Mouse (Mus musculus): ENCODE measurements at regions not wholly inside any gene's neighbourhood (a gene's known extent, or its start where the extent isn't known, plus 50 kb on each side); places are given as distances from the start of the nearest gene placed in this dataset.

DNA sequence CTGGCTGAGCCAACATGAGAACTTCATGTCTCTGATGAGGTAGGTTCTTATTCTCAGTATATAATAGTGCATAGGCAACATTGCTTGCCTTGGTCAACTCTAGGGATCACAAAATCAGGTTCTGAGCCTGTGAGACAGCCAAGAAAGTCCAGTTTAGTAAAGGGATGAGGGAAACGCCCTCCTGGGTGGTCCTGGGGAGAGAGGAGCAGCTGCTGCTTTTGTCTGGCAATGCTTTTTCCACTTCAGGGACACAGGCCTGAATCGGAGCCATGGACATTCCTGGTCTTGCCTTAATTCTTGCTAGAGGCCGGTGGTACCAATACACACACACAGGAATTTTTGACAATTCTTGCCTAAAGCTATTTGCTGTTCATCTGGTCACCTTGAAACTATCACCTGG is 169.8 kb downstream of the Plpp3 start:
- no peak for DNase-seq (ENCODE audit: low spot score in 2 of 2)

GRCm38 (mm10) chr4:105327711-105328471 is 170.7 kb downstream of the Plpp3 start:
- no peak for DNase-seq (ENCODE audit: low spot score in 2 of 2)

GRCm38 (mm10) chr4:105328776-105329175 is 171.6 kb downstream of the Plpp3 start:
- peak; percentile 72 to 84 for DNase-seq (ENCODE audit: low spot score in 2 of 2)

DNA sequence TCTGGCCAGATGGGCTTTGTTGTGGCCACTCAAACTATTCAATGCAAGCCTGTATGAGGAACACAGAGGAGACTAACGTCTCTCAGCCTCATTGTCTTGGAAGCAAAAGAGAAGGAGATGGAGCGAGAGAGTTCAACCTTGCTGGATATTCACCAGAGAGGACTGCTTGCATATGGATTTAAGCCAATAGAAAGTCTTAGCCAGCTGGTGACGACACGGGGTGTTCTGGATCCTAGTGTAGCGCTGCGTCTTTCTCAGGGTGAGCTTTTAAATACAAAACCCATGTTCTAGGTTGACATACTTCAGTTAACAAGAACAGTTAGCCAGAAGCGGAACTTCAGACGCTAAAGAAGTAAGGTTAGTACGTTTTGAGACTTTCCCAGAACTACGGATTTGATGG is 174.9 kb downstream of the Plpp3 start:
- DNase-seq (ENCODE audit: low spot score in 2 of 2): no peak

DNA sequence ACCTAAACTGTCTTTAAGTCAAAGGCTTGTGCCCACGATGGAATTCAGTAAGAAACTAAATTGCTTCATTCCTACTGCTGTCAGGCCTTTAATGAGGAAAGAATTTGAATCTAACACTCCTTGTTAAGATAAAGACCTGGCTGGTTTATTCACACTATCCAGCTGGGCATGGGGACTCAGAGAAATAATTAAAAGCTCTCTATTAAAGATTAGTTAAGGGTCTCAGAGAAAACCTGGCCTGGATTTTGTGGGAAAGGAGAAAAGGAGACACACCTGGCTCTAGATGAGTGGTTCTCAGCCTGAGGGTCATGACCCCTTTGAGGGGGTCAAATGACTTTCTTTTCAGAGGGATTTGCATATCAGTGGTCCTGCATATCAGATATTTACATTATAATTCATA is 178.7 kb downstream of the Plpp3 start:
- DNase-seq (ENCODE audit: low spot score in 2 of 2): no peak

DNA sequence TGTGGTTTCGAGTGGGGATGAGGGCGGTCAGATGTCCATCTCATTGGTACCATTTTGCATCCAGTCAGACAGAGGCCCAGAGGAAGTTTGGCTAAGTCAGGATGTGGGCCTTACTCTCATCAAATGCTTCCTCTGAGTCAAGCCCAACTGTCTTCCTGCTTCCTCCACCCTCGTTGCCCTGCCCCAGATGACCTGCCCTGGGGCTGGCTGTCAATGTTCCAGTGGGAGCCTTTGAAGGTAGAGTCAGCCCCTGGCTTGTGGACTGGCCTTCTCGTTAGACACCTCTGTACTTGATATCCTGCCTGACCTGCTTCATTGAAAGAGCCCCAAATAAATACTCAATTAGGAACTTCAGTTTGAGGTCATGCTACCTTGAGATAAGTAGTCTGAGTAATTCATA is 179.4 kb downstream of the Plpp3 start:
- DNase-seq (ENCODE audit: low spot score in 2 of 2): no peak

DNA sequence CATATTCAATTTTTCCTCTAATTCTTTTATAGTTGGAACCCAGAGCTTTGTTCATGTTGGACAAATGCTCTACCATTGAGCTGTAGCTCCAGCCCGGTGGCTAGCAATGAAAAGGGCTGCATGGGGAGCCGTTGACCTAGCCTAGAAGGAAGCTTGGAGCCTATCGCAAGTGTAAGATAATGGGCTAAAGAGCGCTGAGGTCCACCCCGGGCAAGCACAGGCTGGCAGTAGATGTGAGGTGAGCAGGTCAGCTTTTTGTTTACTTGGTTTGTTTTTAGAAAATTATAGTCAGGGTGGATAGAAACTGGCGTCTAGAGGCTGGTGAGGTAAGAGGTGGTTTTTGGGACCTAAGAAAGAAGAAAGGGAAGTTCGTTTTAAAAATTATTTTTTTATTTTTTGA is 181.0 kb downstream of the Plpp3 start:
- no peak for DNase-seq (ENCODE audit: low spot score in 2 of 2)

GRCm38 (mm10) chr4:105338861-105339260 is 181.7 kb downstream of the Plpp3 start:
- DNase-seq (ENCODE audit: low spot score in 2 of 2): no peak

GRCm38 (mm10) chr4:105341274-105341673 is 184.1 kb downstream of the Plpp3 start:
- DNase-seq (ENCODE audit: low spot score in 2 of 2): no peak

- DNase-seq (ENCODE audit: low spot score in 2 of 2): no peak
Measured at GRCm38 (mm10) chr4:105346846-105347245, 189.7 kb downstream of the Plpp3 start.

GRCm38 (mm10) chr4:105347911-105348310 is 190.8 kb downstream of the Plpp3 start:
- no peak for DNase-seq (ENCODE audit: low spot score in 2 of 2)

DNA sequence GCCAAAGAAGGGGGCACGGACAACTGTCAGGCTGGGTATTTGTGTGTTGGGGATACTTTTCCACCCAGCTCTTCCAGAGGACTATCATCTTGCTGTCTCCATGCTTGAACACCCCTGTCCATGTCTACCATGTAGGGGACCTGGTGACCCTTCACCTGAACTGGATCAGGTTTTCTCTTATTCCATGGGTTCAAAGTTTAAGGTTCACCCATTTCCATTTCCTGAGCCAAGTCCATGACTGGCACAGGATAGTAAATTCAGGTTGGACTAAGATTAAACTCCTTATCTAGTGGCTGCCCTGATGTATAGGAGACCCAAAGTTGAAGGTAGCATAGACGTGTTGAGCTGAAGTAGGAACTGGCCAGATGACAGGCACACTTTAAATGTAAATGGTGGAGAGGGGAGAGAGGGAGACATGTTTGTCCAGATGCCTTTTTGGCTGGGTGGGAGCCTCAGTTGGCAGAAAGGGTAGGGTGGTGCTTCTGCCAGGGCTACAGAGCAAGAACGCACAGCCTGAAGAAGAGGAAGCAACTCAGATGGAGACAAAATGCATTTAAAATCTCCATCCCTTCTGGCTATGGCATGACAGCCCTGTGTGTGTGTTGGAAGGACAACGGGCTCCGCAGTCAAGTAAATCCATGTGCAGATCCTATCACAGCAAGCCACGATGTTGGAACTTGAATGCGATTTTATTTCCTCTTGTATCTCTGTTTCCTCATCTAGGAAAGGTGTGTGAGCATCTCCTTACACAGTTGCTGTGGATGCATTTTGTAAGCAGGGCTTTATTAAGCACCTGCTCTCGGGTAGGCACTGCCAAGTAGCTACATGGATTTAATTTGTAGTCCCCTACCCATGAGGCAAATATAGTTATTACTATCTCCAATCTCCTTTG is 192.4 kb downstream of the Plpp3 start:
- DNase-seq (ENCODE audit: low spot score in 2 of 2): no peak

DNA sequence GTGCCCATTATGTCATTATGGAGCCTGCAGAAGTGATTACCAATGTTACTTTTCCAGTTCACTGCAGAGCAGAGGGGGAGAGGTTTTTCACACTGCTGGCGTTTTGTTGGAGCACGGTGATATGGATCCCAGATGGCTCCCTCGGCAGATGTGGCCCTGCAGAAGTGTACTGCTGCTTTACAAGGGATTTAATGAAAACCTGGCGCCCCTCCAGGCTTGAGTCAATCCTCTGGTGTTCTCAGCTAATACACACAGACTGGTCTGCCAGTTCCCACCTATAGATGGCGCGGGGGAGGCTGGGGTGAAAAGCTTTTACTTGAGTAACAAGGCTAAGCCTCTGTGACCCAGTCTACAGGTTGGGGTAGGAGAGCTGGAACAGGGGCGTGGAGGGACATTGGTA is 195.2 kb downstream of the Plpp3 start:
- peak in 1 of 2 experiments; percentile 36 for DNase-seq (ENCODE audit: low spot score in 2 of 2)

- DNase-seq (ENCODE audit: low spot score in 2 of 2): no peak
Measured at GRCm38 (mm10) chr4:105352953-105353352, 195.8 kb downstream of the Plpp3 start.

DNA sequence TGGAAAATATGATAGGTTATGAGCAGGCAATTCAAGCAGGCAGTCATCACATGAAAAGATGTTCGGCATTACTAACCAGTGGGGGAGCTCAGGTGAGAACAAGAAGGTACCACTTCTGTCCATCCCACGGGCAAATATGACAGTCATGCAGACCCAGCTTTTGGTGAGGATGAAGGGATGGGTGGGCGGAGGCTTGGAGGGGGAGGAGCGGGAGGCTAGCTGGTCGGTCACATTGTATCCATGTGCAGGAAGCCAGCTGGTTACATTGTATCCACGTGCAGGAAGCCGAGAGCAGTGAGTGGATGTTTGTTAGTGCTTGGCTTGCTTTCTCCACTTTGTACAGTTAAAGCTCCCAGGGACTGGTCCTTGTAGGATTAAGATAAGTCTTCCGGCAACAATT is 196.9 kb downstream of the Plpp3 start:
- no peak for DNase-seq (ENCODE audit: low spot score in 2 of 2)

GRCm38 (mm10) chr4:105356616-105357015 is 199.5 kb downstream of the Plpp3 start:
- DNase-seq (ENCODE audit: low spot score in 2 of 2): no peak

DNA sequence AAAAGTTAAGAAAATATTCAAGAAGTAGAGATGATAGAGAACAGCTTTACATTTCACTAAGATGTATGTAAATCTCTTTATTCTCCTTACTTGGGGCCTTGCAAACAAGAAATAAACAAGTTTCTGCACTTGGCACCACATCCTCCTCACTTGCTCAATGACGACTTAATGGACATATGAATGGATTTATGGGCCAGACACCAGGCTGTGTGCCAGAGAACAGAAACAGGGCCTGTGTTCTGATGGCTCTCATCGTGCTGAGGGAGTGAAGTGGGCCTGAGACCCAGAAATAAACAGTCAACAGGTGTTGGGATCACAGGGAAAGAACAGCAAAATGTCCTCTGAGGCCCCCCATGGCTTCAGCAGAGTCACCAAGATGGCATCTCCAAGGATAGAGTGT is 201.6 kb downstream of the Plpp3 start:
- no peak for DNase-seq (ENCODE audit: low spot score in 2 of 2)

GRCm38 (mm10) chr4:105364496-105364895 is 207.3 kb downstream of the Plpp3 start:
- DNase-seq (ENCODE audit: low spot score in 2 of 2): no peak

DNA sequence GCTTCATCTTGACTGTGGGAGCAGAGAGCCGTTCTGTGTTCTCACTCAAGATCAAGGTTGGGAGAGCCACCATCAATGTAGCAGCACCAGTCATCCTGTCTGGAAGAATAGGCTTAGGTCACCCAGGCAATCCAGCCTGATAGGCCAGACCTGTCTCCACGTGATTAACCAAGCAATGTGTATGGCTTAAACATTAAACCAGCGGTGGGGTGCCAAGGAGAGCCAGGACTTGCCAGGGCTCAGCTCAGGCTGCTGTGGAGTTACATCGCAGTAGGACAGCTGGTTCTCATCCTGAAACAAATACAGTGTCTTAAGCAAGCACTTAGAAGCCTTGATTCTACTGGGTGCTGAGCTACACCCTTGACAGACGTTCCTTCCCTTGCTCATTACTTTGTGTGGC is 207.9 kb downstream of the Plpp3 start:
- no peak for DNase-seq (ENCODE audit: low spot score in 2 of 2)

GRCm38 (mm10) chr4:105376591-105376990 is 219.4 kb downstream of the Plpp3 start:
- no peak for DNase-seq (ENCODE audit: low spot score in 2 of 2)

GRCm38 (mm10) chr4:105377469-105378187 is 220.5 kb downstream of the Plpp3 start:
- DNase-seq (ENCODE audit: low spot score in 2 of 2): no peak

DNA sequence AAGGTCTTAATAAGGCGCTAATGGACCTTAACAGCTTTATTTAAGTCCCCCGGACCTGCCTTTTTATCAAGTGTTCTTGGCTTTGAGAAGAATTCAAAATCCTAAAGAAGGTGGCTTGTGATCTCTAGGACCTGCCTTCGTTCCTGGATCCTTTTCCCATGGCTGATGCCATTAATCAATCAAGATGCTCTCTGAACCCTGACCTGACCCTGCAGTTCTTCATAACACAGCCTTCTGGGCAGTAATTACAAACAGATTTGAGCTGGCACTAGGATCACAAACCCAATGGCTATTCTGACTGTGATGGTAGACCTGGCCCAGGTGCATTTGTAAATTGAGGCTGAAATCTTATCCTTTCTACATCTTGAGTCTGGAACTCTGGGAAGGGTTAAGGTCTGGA is 227.7 kb downstream of the Plpp3 start:
- no peak for DNase-seq (ENCODE audit: low spot score in 2 of 2)

All from gastrocnemius, adult 8-10 months (tissue).